Mouse (Mus musculus) kidney, embryonic 15.5 days (tissue): Measurements from ENCODE around the gene Dlx2. TPM values are rescaled to one million over a fixed set of nuclear protein-coding genes. Genes with fewer than 3 reads are reported as not detected.

Experiments used
- ATAC-seq: fragments of 200-750 bp; cut with Nextera tagmentation; replicated peaks from 2 replicates; pipeline ENCODE4 v1.8.0; 2017; ENCODE audit warnings: moderate TSS enrichment; ENCODE audit not compliant: low FRiP score
- H3K27ac ChIP-seq: fragments of 300-500 bp; sonication (generic); 2 replicates; pipeline ENCODE4 v1.5.1; 2015; ENCODE audit warnings: mild to moderate bottlenecking, inconsistent platforms
- H3K27me3 ChIP-seq: fragments of 300-500 bp; sonication (generic); 2 replicates; pipeline ENCODE4 v1.6.1; 2015; ENCODE audit warnings: inconsistent platforms
- H3K36me3 ChIP-seq: fragments of 300-500 bp; sonication (generic); 2 replicates; pipeline ENCODE4 v1.6.1; 2015; ENCODE audit warnings: inconsistent platforms
- H3K4me1 ChIP-seq: fragments of 300-500 bp; sonication (generic); 2 replicates; pipeline ENCODE4 v1.6.1; 2015; ENCODE audit warnings: inconsistent platforms
- H3K4me2 ChIP-seq: fragments of 300-500 bp; sonication (generic); 2 replicates; pipeline ENCODE4 v1.6.1; 2015; ENCODE audit warnings: moderate library complexity, mild to moderate bottlenecking, inconsistent platforms
- H3K4me3 ChIP-seq: fragments of 300-500 bp; sonication (generic); replicated peaks from 2 replicates; pipeline ENCODE4 v1.5.1; 2015; ENCODE audit warnings: mild to moderate bottlenecking, inconsistent platforms
- H3K9ac ChIP-seq: fragments of 300-500 bp; sonication (generic); 2 replicates; pipeline ENCODE4 v1.6.1; 2015; ENCODE audit warnings: mild to moderate bottlenecking, inconsistent platforms
- H3K9me3 ChIP-seq: fragments of 300-500 bp; sonication (generic); replicated peaks from 2 replicates; pipeline ENCODE4 v1.6.1; 2016; ENCODE audit warnings: inconsistent platforms
- WGBS: fragments of 180-500 bp; shearing (Covaris S2); methylation state at CpG from one replicate; pipeline ENCODE4 v1.1.7; 2015; ENCODE audit warnings: mixed read lengths; 5-methylcytosine and 5-hydroxymethylcytosine counted together
- polyA plus RNA-seq: library from polyadenylated mRNA; unstranded; fragments of >200 nt; fragmentation: Nextera tagmentation; extraction: Ambion mirVana; gene quantifications from 2 replicates; pipeline ENCODE4 v1.2.1, GENCODE M21; 2015

The Dlx2 gene
- polyA plus RNA-seq, 1 experiment from 2014 or later, result 0.16 TPM

- Histone ChIP-seq H3K27me3 (peaks cover 96% of the 10 kb centered on the region), H3K4me2 (no peak overlapping the region), H3K9me3 (no peaks in the 10 kb centered on the region), H3K4me3 (no peak overlapping the region), H3K27ac (no peak overlapping the region), H3K9ac (no peak overlapping the region), H3K4me1 (peaks cover 26% of the 10 kb centered on the region), H3K36me3 (no peaks in the 10 kb centered on the region)
- 38% methylated on average over 13 of the region's 13 CpGs for WGBS
- ATAC-seq, result no peak
Observed at GRCm38 (mm10) chr2:71524763-71525162, 21.8 kb downstream of the Dlx2 start.

DNA sequence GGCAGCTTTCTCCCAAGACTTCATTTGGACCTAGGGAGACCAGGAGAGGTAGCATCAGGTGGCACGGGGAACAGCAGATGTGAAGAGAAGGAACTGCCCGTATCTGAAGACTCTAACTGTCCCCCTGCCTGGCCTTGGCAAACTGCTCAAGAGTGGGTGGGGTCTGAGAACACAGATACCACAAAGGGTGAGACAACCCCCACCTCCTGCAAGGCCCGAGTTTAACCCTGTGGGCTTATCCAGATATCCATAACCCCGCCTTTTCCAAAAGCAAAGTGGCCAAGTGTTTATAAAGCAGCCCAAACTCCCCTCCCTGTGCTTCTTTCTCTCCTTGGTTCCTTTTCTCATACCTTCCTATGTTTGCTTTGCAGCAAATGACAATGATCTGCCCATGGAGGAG is 23.1 kb downstream of the Dlx2 start:
- Histone ChIP-seq H3K27ac (no peak overlapping the region), H3K27me3 (peaks cover 90% of the 10 kb centered on the region)
- 60% methylated on average over 4 of the region's 4 CpGs for WGBS

DNA sequence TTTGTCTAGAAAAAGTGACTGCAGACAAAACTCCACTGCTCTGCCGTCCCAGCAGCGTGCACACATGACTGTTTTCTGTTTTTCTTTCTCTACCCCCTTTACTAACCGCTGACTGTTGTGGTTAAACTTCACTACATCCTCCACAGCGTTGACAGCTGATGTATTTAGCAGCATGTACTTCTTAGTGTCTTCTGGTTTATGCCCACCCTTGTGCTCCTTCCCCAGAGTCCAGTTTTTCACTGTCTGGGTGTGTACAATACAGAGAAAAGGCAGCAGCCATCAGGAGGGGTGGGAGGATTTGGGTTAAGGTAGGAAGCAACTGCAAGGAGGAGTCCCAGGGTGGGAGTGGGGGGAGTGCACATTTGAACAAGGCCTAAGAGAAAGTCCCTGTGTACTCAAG is 23.7 kb downstream of the Dlx2 start:
- Histone ChIP-seq H3K9me3 (no peaks in the 10 kb centered on the region), H3K4me3 (no peak overlapping the region), H3K9ac (no peak overlapping the region), H3K4me1 (peaks cover 11% of the 10 kb centered on the region; the same call in 1 of the 2 replicates), H3K27me3 (peaks cover 85% of the 10 kb centered on the region), H3K27ac (no peak overlapping the region), H3K4me2 (no peak overlapping the region), H3K36me3 (no peaks in the 10 kb centered on the region)
- ATAC-seq, result no peak
- WGBS, result 47% methylated on average over 4 of the region's 4 CpGs

More for the DNA sequence above, 23.1 kb downstream of the Dlx2 start:
- Histone ChIP-seq H3K9ac (no peak overlapping the region), H3K4me1 (peaks cover 13% of the 10 kb centered on the region; the same call in 1 of the 2 replicates), H3K4me2 (no peak overlapping the region), H3K4me3 (no peak overlapping the region), H3K36me3 (no peaks in the 10 kb centered on the region), H3K9me3 (no peaks in the 10 kb centered on the region)
- ATAC-seq, result no peak

GRCm38 (mm10) chr2:71517466-71518099 is 29.0 kb downstream of the Dlx2 start:
- H3K27me3 ChIP-seq, result peaks cover 36% of the 10 kb centered on the region
- no peak for ATAC-seq
- H3K9ac ChIP-seq, result no peak overlapping the region
- H3K9me3 ChIP-seq, result no peaks in the 10 kb centered on the region
- WGBS, result 80% methylated on average over 8 of the region's 8 CpGs
- no peak overlapping the region for H3K4me3 ChIP-seq
- H3K36me3 ChIP-seq, result no peaks in the 10 kb centered on the region
- H3K4me1 ChIP-seq, result no peaks in the 10 kb centered on the region
- no peak overlapping the region for H3K4me2 ChIP-seq
- H3K27ac ChIP-seq, result no peak overlapping the region

GRCm38 (mm10) chr2:71516995-71517394 is 29.6 kb downstream of the Dlx2 start:
- peaks cover 31% of the 10 kb centered on the region for H3K27me3 ChIP-seq
- no peak overlapping the region for H3K27ac ChIP-seq
- no peaks in the 10 kb centered on the region for H3K36me3 ChIP-seq
- H3K4me2 ChIP-seq, result no peak overlapping the region
- H3K4me3 ChIP-seq, result no peak overlapping the region
- WGBS, result 63% methylated on average over 4 of the region's 4 CpGs
- no peak for ATAC-seq
- no peaks in the 10 kb centered on the region for H3K4me1 ChIP-seq
- no peak overlapping the region for H3K9ac ChIP-seq
- H3K9me3 ChIP-seq, result no peaks in the 10 kb centered on the region

DNA sequence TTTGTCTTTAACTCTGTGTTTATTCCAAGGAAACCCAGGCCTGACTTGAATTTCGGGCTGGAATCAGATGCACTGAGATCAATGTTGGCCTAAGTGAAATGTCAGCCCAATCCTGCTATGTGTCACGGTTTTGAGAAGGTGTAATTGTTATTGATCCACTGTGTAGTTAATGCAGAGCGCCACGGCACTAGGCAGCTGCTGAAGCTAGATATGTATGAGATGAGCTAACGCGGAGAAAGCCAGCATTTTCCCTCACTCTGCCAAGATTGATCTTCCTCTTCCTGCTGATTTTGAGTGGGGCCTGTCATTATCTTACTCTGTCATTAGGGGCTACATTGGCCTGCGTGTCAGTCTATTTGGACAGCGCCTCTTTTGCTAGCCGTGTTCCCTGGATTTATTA is 34.2 kb downstream of the Dlx2 start:
- 86% methylated on average over 9 of the region's 9 CpGs for WGBS

GRCm38 (mm10) chr2:71511209-71511608 is 35.3 kb downstream of the Dlx2 start:
- Histone ChIP-seq H3K27me3 (0 out of 2 replicates have a peak, but pooled peaks cover 4% of the 10 kb centered on the region), H3K4me2 (no peak overlapping the region), H3K4me3 (no peak overlapping the region), H3K4me1 (no peaks in the 10 kb centered on the region), H3K27ac (no peak overlapping the region), H3K9me3 (no peaks in the 10 kb centered on the region), H3K9ac (no peak overlapping the region), H3K36me3 (peaks cover 3% of the 10 kb centered on the region; the same call in 1 of the 2 replicates)
- 73% methylated on average over 7 of the region's 7 CpGs for WGBS
- no peak for ATAC-seq

More for the DNA sequence above, 34.2 kb downstream of the Dlx2 start:
- H3K27me3 ChIP-seq, result 0 out of 2 replicates have a peak, but pooled peaks cover 4% of the 10 kb centered on the region
- H3K4me3 ChIP-seq, result no peak overlapping the region
- H3K4me2 ChIP-seq, result no peak overlapping the region
- no peaks in the 10 kb centered on the region for H3K4me1 ChIP-seq
- no peak overlapping the region for H3K27ac ChIP-seq
- no peaks in the 10 kb centered on the region for H3K9me3 ChIP-seq
- H3K36me3 ChIP-seq, result peaks cover 3% of the 10 kb centered on the region; the same call in 1 of the 2 replicates
- H3K9ac ChIP-seq, result no peak overlapping the region
- ATAC-seq, result no peak

DNA sequence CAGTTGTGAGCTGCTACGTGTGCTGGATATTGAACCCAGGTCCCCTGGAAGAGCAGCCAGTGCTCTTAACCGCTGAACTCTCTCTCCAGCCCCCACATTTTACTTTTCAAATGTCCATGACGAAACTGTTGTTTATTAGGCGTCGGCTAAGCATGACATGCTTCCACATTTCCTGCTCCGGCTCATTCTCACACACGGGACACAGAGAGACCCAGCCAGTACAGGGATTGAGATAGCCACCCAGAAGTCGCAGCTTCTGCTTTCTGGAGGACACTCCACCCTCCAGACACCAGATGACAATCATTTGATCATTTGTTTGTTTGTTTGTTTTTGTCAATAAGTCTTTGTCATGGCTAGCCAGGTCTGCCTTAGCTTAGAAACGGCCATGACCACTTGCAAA is 41.7 kb downstream of the Dlx2 start:
- no peak overlapping the region for H3K9ac ChIP-seq
- no peak for ATAC-seq
- H3K4me3 ChIP-seq, result no peak overlapping the region
- H3K9me3 ChIP-seq, result no peaks in the 10 kb centered on the region
- H3K4me1 ChIP-seq, result no peaks in the 10 kb centered on the region
- 59% methylated on average over 9 of the region's 9 CpGs for WGBS
- H3K36me3 ChIP-seq, result no peaks in the 10 kb centered on the region
- H3K27me3 ChIP-seq, result no peaks in the 10 kb centered on the region
- H3K4me2 ChIP-seq, result no peak overlapping the region
- no peak overlapping the region for H3K27ac ChIP-seq

DNA sequence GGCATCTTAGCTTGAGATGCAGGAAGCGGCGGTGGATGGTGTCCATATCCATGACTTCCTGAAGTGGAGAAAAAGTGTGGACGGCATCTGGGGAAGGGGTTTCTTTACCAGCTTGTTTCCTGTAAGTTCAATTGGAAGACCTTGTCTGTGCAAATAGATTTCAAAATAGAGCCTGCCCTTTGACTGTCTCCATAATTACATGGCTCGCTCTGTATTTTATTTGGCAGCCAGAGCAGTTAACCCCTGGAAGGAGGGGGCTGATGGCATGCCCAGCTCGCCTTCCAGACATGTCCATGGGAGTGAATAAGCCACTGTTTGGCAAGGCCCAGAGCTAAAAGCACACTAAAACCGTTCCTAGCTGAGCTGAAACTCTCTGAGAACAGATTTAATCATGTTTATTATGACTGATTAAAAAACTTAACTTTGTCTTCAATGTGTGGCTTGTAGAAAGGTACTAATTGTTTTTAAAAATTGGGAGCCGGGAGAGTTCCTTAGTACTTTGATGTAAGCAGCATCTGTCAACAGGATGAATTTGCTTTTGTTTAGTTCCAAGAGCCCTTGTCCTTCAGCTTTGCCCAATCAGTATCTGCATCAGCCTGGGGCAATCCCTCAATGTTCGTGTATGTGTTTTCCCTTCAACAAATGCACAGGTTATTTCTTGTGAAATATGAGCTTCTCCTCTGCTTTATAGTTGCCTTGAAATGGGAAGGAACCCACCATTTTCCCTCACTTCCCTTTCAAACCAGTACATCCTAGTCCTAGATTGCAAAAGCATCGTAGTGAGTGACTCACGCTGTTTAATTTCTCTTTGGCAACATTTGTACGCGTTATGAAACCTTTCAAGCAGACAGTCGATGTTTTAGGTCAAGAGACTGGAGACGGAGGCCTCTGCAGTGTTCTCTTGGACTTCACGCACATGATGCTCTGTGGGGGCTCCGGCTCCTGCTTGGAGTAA is 47.0 kb downstream of the Dlx2 start:
- no peak overlapping the region for H3K27ac ChIP-seq
- H3K4me2 ChIP-seq, result no peak overlapping the region
- no peaks in the 10 kb centered on the region for H3K36me3 ChIP-seq
- 61% methylated on average over 16 of the region's 16 CpGs for WGBS
- no peak overlapping the region for H3K9ac ChIP-seq
- no peaks in the 10 kb centered on the region for H3K27me3 ChIP-seq
- no peaks in the 10 kb centered on the region for H3K9me3 ChIP-seq
- no peak for ATAC-seq
- 0 out of 2 replicates have a peak, but pooled peaks cover 3% of the 10 kb centered on the region for H3K4me1 ChIP-seq
- no peak overlapping the region for H3K4me3 ChIP-seq

GRCm38 (mm10) chr2:71497175-71497574 is 49.4 kb downstream of the Dlx2 start:
- no peaks in the 10 kb centered on the region for H3K36me3 ChIP-seq
- WGBS, result 47% methylated on average over 5 of the region's 5 CpGs
- no peak for ATAC-seq

GRCm38 (mm10) chr2:71494971-71495370 is 51.6 kb downstream of the Dlx2 start:
- no peaks in the 10 kb centered on the region for H3K36me3 ChIP-seq
- 0 out of 2 replicates have a peak, but pooled peaks cover 3% of the 10 kb centered on the region for H3K4me1 ChIP-seq
- H3K4me2 ChIP-seq, result no peak overlapping the region
- ATAC-seq, result no peak
- 50% methylated on average over 4 of the region's 4 CpGs for WGBS
- no peak overlapping the region for H3K9ac ChIP-seq
- H3K4me3 ChIP-seq, result no peak overlapping the region
- H3K27ac ChIP-seq, result no peak overlapping the region
- H3K9me3 ChIP-seq, result no peaks in the 10 kb centered on the region
- H3K27me3 ChIP-seq, result no peaks in the 10 kb centered on the region

More at GRCm38 (mm10) chr2:71497175-71497574, 49.4 kb downstream of the Dlx2 start:
- no peaks in the 10 kb centered on the region for H3K9me3 ChIP-seq
- no peak overlapping the region for H3K4me2 ChIP-seq
- H3K9ac ChIP-seq, result no peak overlapping the region
- no peak overlapping the region for H3K4me3 ChIP-seq
- H3K27me3 ChIP-seq, result no peaks in the 10 kb centered on the region
- H3K27ac ChIP-seq, result no peak overlapping the region
- 0 out of 2 replicates have a peak, but pooled peaks cover 3% of the 10 kb centered on the region for H3K4me1 ChIP-seq

GRCm38 (mm10) chr2:71494503-71494902 is 52.1 kb downstream of the Dlx2 start:
- Histone ChIP-seq H3K4me2 (no peak overlapping the region), H3K36me3 (no peaks in the 10 kb centered on the region), H3K4me1 (0 out of 2 replicates have a peak, but pooled peaks cover 3% of the 10 kb centered on the region), H3K9ac (no peak overlapping the region), H3K9me3 (no peaks in the 10 kb centered on the region), H3K27me3 (no peaks in the 10 kb centered on the region), H3K27ac (no peak overlapping the region), H3K4me3 (no peak overlapping the region)
- no peak for ATAC-seq
- 80% methylated on average over 10 of the region's 10 CpGs for WGBS
